Mouse (Mus musculus) heart, embryonic 14.5 days (tissue): ENCODE measurements around the gene Rasa2. TPM values are rescaled to one million over a fixed set of nuclear protein-coding genes. Genes with fewer than 3 reads are reported as not detected.

ENCODE experiments used
- ATAC-seq: fragments of 200-750 bp; cut with Nextera tagmentation; 2 replicates; pipeline ENCODE4 v1.8.0; 2017; ENCODE audit warnings: low read depth, moderate TSS enrichment; ENCODE audit not compliant: insufficient number of reproducible peaks, insufficient read depth, low FRiP score
- H3K27ac ChIP-seq, 2 experiments: fragments of 200-500 bp in 1 of 2; fragments of 300-500 bp in 1 of 2; sonication (generic) in 1 of 2; replicated peaks in 1 of 2; 2 replicates each; pipeline ENCODE4 v1.5.1; 2012 to 2014; ENCODE audit warnings: low read depth in 2 of 2, low read length in 2 of 2, control low read depth in 1 of 2, mild to moderate bottlenecking in 1 of 2, mixed read lengths in 1 of 2; ENCODE audit not compliant: control insufficient read depth in 1 of 2, insufficient read depth in 1 of 2
- H3K27me3 ChIP-seq: fragments of 300-500 bp; sonication (generic); 2 replicates; pipeline ENCODE4 v1.6.1; 2014; ENCODE audit warnings: mild to moderate bottlenecking, low read length, control low read depth; ENCODE audit not compliant: control insufficient read depth, insufficient read depth
- H3K36me3 ChIP-seq: fragments of 300-500 bp; sonication (generic); 2 replicates; pipeline ENCODE4 v1.6.1; 2014; ENCODE audit warnings: mild to moderate bottlenecking, control low read depth, low read length, mixed read lengths; ENCODE audit not compliant: control insufficient read depth, insufficient read depth
- H3K4me1 ChIP-seq, 2 experiments: fragments of 200-500 bp in 1 of 2; fragments of 300-500 bp in 1 of 2; sonication (generic) in 1 of 2; 2 replicates each; pipeline ENCODE4 v1.6.1; 2012 to 2014; ENCODE audit warnings: low read length in 2 of 2, control low read depth in 1 of 2, mixed read lengths in 1 of 2; ENCODE audit not compliant: control insufficient read depth in 2 of 2, insufficient read depth in 2 of 2
- H3K4me2 ChIP-seq: fragments of 300-500 bp; sonication (generic); 2 replicates; pipeline ENCODE4 v1.6.1; 2014; ENCODE audit warnings: mild to moderate bottlenecking, low read length
- H3K4me3 ChIP-seq, 2 experiments: fragments of 200-500 bp in 1 of 2; fragments of 300-500 bp in 1 of 2; sonication (generic) in 1 of 2; 2 replicates each; pipeline ENCODE4 v1.5.1; 2012 to 2014; ENCODE audit warnings: low read length in 2 of 2, mild to moderate bottlenecking in 2 of 2, control low read depth in 1 of 2, low read depth in 1 of 2, moderate library complexity in 1 of 2; ENCODE audit not compliant: control insufficient read depth in 1 of 2, insufficient read depth in 1 of 2
- H3K9ac ChIP-seq: fragments of 300-500 bp; sonication (generic); 2 replicates; pipeline ENCODE4 v1.6.1; 2014; ENCODE audit warnings: mild to moderate bottlenecking, low read length
- H3K9me3 ChIP-seq: fragments of 300-500 bp; sonication (generic); 2 replicates; pipeline ENCODE4 v1.6.1; 2016; ENCODE audit warnings: low read length, control low read depth; ENCODE audit not compliant: control insufficient read depth
- WGBS: fragments of 180-500 bp; shearing (Covaris S2); extraction: QIAGEN DNeasy Blood & Tissue Kit; methylation state at CpG from one replicate; pipeline ENCODE4 v1.1.7; 2014; 5-methylcytosine and 5-hydroxymethylcytosine counted together
- polyA plus RNA-seq: library from polyadenylated mRNA; unstranded; fragments of >200 nt; fragmentation: Nextera tagmentation; extraction: Ambion mirVana; gene quantifications from 2 replicates; pipeline ENCODE4 v1.2.1, GENCODE M21; 2014

The Rasa2 gene
- polyA plus RNA-seq, 1 experiment from 2014 or later: 14.2 TPM

GRCm38 (mm10) chr9:96505156-96505555 lies 126.3 kb downstream of the Rasa2 start:
- Histone ChIP-seq H3K4me2 (no peak overlapping the region), H3K4me1 (no peaks in the 10 kb centered on the region), H3K4me3 (no peak overlapping the region), H3K9me3 (no peaks in the 10 kb centered on the region), H3K27ac (no peak overlapping the region), H3K9ac (no peak overlapping the region), H3K27me3 (no peaks in the 10 kb centered on the region), H3K36me3 (no peaks in the 10 kb centered on the region)
- ATAC-seq: no peak
- 85% methylated on average over 4 of the region's 4 CpGs for WGBS

GRCm38 (mm10) chr9:96504116-96504895 lies 127.1 kb downstream of the Rasa2 start:
- Histone ChIP-seq H3K4me1 (no peaks in the 10 kb centered on the region), H3K36me3 (no peaks in the 10 kb centered on the region), H3K9ac (no peak overlapping the region), H3K4me2 (no peak overlapping the region), H3K9me3 (no peaks in the 10 kb centered on the region), H3K27ac (no peak overlapping the region), H3K27me3 (no peaks in the 10 kb centered on the region), H3K4me3 (no peak overlapping the region)
- no peak for ATAC-seq
- WGBS: 85% methylated on average over 17 of the region's 17 CpGs

GRCm38 (mm10) chr9:96502856-96503610 lies 128.4 kb downstream of the Rasa2 start:
- no peak overlapping the region for H3K9ac ChIP-seq
- ATAC-seq: no peak

GRCm38 (mm10) chr9:96501217-96501616 lies 130.2 kb downstream of the Rasa2 start:
- peaks cover 3% of the 10 kb centered on the region; the same call in 1 of the 2 replicates for H3K9me3 ChIP-seq
- H3K27ac ChIP-seq: no peak overlapping the region
- no peak for ATAC-seq
- no peaks in the 10 kb centered on the region for H3K36me3 ChIP-seq
- no peak overlapping the region for H3K9ac ChIP-seq
- H3K4me2 ChIP-seq: no peak overlapping the region
- no peaks in the 10 kb centered on the region for H3K4me1 ChIP-seq
- H3K4me3 ChIP-seq: no peak overlapping the region
- H3K27me3 ChIP-seq: no peaks in the 10 kb centered on the region
- 52% methylated on average over 7 of the region's 7 CpGs for WGBS

More at GRCm38 (mm10) chr9:96502856-96503610, 128.4 kb downstream of the Rasa2 start:
- Histone ChIP-seq H3K36me3 (no peaks in the 10 kb centered on the region), H3K4me1 (no peaks in the 10 kb centered on the region), H3K27me3 (no peaks in the 10 kb centered on the region), H3K27ac (no peak overlapping the region), H3K9me3 (peaks cover 3% of the 10 kb centered on the region; the same call in 1 of the 2 replicates), H3K4me3 (no peak overlapping the region), H3K4me2 (no peak overlapping the region)
- WGBS: 76% methylated on average over 6 of the region's 6 CpGs

GRCm38 (mm10) chr9:96493212-96493611 lies 138.2 kb downstream of the Rasa2 start:
- H3K4me2 ChIP-seq: no peak overlapping the region
- H3K9ac ChIP-seq: no peak overlapping the region
- H3K27me3 ChIP-seq: no peaks in the 10 kb centered on the region
- H3K9me3 ChIP-seq: no peaks in the 10 kb centered on the region
- no peak overlapping the region for H3K27ac ChIP-seq
- no peak for ATAC-seq
- H3K4me1 ChIP-seq: no peaks in the 10 kb centered on the region; a peak in 1 of 4 replicates
- WGBS: 22% methylated on average over 3 of the region's 3 CpGs
- H3K4me3 ChIP-seq: no peak overlapping the region
- H3K36me3 ChIP-seq: no peaks in the 10 kb centered on the region

GRCm38 (mm10) chr9:96491810-96492209 lies 139.6 kb downstream of the Rasa2 start:
- Histone ChIP-seq H3K4me1 (no peaks in the 10 kb centered on the region; a peak in 1 of 4 replicates), H3K4me3 (no peak overlapping the region), H3K9me3 (no peaks in the 10 kb centered on the region), H3K9ac (no peak overlapping the region), H3K4me2 (no peak overlapping the region), H3K27me3 (no peaks in the 10 kb centered on the region), H3K27ac (no peak overlapping the region), H3K36me3 (no peaks in the 10 kb centered on the region)
- no peak for ATAC-seq
- WGBS: 35% methylated on average over 12 of the region's 12 CpGs
